Mouse (Mus musculus) midbrain, embryonic 13.5 days (tissue): ENCODE measurements around the gene Grik2. TPM values are rescaled to one million over a fixed set of nuclear protein-coding genes. Genes with fewer than 3 reads are reported as not detected.

Source experiments
- ATAC-seq: fragments of 200-750 bp; cut with Nextera tagmentation; 2 replicates; pipeline ENCODE4 v1.8.0; 2017; ENCODE audit warnings: mild to moderate bottlenecking, moderate TSS enrichment, moderate library complexity
- H3K27ac ChIP-seq: fragments of 300-500 bp; sonication (generic); 2 replicates; pipeline ENCODE4 v1.5.1; 2015; ENCODE audit warnings: inconsistent platforms, mild to moderate bottlenecking, moderate library complexity
- H3K27me3 ChIP-seq: fragments of 300-500 bp; sonication (generic); 2 replicates; pipeline ENCODE4 v1.6.1; 2015; ENCODE audit warnings: mild to moderate bottlenecking, inconsistent platforms
- H3K36me3 ChIP-seq: fragments of 300-500 bp; sonication (generic); 2 replicates; pipeline ENCODE4 v1.6.1; 2015; ENCODE audit warnings: mild to moderate bottlenecking, inconsistent platforms
- H3K4me1 ChIP-seq: fragments of 300-500 bp; sonication (generic); replicated peaks from 2 replicates; pipeline ENCODE4 v1.6.1; 2015; ENCODE audit warnings: inconsistent platforms
- H3K4me2 ChIP-seq: fragments of 300-500 bp; sonication (generic); replicated peaks from 2 replicates; pipeline ENCODE4 v1.6.1; 2015; ENCODE audit warnings: moderate library complexity, mild to moderate bottlenecking, inconsistent platforms
- H3K4me3 ChIP-seq: fragments of 300-500 bp; sonication (generic); replicated peaks from 2 replicates; pipeline ENCODE4 v1.5.1; 2015; ENCODE audit warnings: mild to moderate bottlenecking, inconsistent platforms
- H3K9ac ChIP-seq: fragments of 300-500 bp; sonication (generic); replicated peaks from 2 replicates; pipeline ENCODE4 v1.6.1; 2015; ENCODE audit warnings: mild to moderate bottlenecking, inconsistent platforms
- H3K9me3 ChIP-seq: fragments of 300-500 bp; sonication (generic); 2 replicates; pipeline ENCODE4 v1.6.1; 2016; ENCODE audit warnings: mild to moderate bottlenecking, inconsistent platforms
- WGBS: fragments of 180-500 bp; shearing (Covaris S2); methylation state at CpG from one replicate; pipeline ENCODE4 v1.1.7; 2015; 5-methylcytosine and 5-hydroxymethylcytosine counted together
- polyA plus RNA-seq: library from polyadenylated mRNA; unstranded; fragments of >200 nt; fragmentation: Nextera tagmentation; extraction: Ambion mirVana; gene quantifications from 2 replicates; pipeline ENCODE4 v1.2.1, GENCODE M21; 2015

Gene Grik2
- polyA plus RNA-seq, result 30.8 and 31.2 TPM in 2 replicates

GRCm38 (mm10) chr10:49788381-49788906, at the start of gene Grik2:
Gene Grik2 (minus strand): TSS chr10:49788766.
- Histone ChIP-seq H3K4me2 (peak within 1 kb of the TSS; percentile 58), H3K9ac (peak within 1 kb of the TSS; percentile 89), H3K36me3 (no peaks in the 10 kb centered on the region), H3K27me3 (no peaks in the 10 kb centered on the region), H3K27ac (peak within 1 kb of the TSS; percentile 93), H3K9me3 (no peaks in the 10 kb centered on the region), H3K4me1 (peaks cover 28% of the 10 kb centered on the region), H3K4me3 (peak within 1 kb of the TSS; percentile 77)
- peak; percentile 92 for ATAC-seq
- under 1% methylated on average over 40 of the region's 41 CpGs for WGBS

DNA sequence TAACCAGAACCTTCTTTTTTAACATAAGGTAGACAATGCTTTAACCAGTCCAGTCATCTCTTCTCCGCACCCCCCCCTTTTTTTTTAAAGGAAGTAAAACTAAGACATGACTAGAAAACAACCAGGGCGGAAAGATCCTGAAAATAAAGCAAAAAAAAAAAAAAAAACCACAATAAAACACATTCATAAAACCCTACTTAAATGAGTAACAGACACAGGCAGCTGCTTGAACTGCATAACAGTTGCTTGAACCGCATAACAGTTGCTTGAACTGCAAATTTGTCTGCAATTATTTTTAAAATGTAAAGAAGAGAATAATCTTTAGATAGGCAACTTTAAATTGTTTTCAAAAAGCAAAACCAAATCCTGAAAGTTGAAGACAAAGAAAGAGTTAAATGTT, 45.8 kb upstream of the Grik2 start:
- H3K4me3 ChIP-seq, result no peak overlapping the region
- H3K4me1 ChIP-seq, result no peaks in the 10 kb centered on the region
- H3K27ac ChIP-seq, result no peak overlapping the region
- no peak overlapping the region for H3K4me2 ChIP-seq
- ATAC-seq, result no peak
- no peaks in the 10 kb centered on the region for H3K36me3 ChIP-seq
- H3K9ac ChIP-seq, result no peak overlapping the region
- no peaks in the 10 kb centered on the region for H3K9me3 ChIP-seq
- WGBS, result 94% methylated on average over 3 of the region's 3 CpGs
- no peaks in the 10 kb centered on the region for H3K27me3 ChIP-seq

DNA sequence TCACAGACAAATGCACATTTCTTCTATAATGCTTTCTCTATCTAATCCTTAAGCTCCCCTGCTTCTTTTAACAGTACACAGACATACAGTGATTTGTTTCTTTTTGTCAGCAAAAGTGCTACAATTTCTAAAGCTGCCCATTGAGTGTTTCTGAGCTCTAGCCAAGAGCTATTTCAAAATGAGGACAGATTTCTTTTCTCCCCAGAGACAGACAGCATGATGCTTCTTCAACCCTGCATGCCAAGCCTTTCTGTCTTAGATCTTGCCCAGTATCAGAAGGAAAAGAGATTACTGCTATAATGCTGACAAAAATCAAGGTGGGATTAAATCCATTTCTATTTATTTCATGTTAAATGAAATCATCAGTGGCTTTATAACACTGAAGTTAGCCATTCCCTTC, 18.7 kb upstream of the Grik2 start:
- Histone ChIP-seq H3K27me3 (no peaks in the 10 kb centered on the region), H3K4me2 (no peak overlapping the region), H3K9me3 (no peaks in the 10 kb centered on the region), H3K9ac (no peak overlapping the region), H3K4me1 (no peaks in the 10 kb centered on the region), H3K4me3 (no peak overlapping the region), H3K36me3 (no peaks in the 10 kb centered on the region), H3K27ac (no peak overlapping the region)
- no peak for ATAC-seq

- Histone ChIP-seq H3K27ac (no peak overlapping the region), H3K4me2 (no peak overlapping the region), H3K4me3 (no peak overlapping the region), H3K4me1 (no peaks in the 10 kb centered on the region), H3K27me3 (no peaks in the 10 kb centered on the region), H3K9me3 (no peaks in the 10 kb centered on the region), H3K36me3 (no peaks in the 10 kb centered on the region), H3K9ac (no peak overlapping the region)
- ATAC-seq, result no peak
- 80% methylated on average over 1 of the region's 1 CpGs for WGBS
Measured at GRCm38 (mm10) chr10:49801001-49801400, 12.4 kb upstream of the Grik2 start.

GRCm38 (mm10) chr10:49794129-49794528, 5.6 kb upstream of the Grik2 start:
- Histone ChIP-seq H3K4me3 (no peak overlapping the region), H3K4me1 (peaks cover 15% of the 10 kb centered on the region), H3K27ac (no peak overlapping the region), H3K9ac (no peak overlapping the region), H3K9me3 (no peaks in the 10 kb centered on the region), H3K36me3 (no peaks in the 10 kb centered on the region), H3K27me3 (no peaks in the 10 kb centered on the region), H3K4me2 (no peak overlapping the region)
- no peak for ATAC-seq

DNA sequence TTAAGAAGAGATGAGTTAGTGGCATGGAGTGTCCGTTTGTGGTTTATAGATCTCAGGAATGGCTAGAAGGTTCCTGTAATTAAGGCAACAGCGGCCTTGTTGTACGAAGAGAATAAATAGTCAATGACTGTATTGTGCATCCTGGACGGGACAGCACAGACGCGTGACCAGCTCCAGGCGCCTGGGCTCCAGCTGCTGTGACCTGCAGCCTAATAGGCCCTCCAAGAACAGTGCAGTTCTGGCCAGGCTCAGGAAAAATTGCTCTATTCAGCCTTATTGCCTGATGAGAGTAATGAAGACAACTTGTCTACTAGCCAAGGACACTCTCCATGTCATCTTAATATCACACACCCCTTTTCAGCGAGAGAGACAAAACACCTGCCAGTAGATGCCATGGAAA, 1.8 kb upstream of the Grik2 start:
- Histone ChIP-seq H3K4me1 (peaks cover 22% of the 10 kb centered on the region), H3K9ac (no peak overlapping the region), H3K4me3 (no peak overlapping the region), H3K36me3 (no peaks in the 10 kb centered on the region), H3K9me3 (no peaks in the 10 kb centered on the region), H3K27ac (no peak overlapping the region), H3K4me2 (no peak overlapping the region), H3K27me3 (no peaks in the 10 kb centered on the region)
- 43% methylated on average over 8 of the region's 8 CpGs for WGBS
- peak; percentile 19; the same call in 1 of the 2 replicates for ATAC-seq

DNA sequence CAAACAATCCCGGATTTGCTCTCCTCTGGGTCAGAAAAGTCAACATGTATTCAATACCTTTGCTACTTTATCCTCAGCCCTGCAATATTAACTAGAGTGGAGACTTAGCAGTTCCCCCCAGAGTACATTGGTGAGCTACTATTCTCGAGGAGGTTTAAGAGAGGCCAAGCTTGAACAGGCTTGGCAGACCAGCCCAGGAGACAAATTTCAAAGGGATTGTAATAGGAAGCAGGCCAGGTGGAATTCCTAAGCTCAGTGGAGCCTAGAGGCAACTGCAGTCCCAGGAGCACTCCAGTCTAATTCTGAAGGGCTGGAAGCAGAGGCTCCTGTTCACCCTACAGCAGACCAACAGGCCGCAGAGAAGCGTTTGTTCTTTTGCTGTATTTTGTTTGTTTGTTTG, 1.1 kb upstream of the Grik2 start:
- ATAC-seq, result no peak
- Histone ChIP-seq H3K4me2 (peak overlapping the region; percentile 58), H3K4me1 (peaks cover 22% of the 10 kb centered on the region), H3K27me3 (no peaks in the 10 kb centered on the region), H3K9ac (no peak overlapping the region), H3K9me3 (no peaks in the 10 kb centered on the region), H3K36me3 (no peaks in the 10 kb centered on the region), H3K4me3 (0 out of 2 replicates have a peak overlapping the region, but pooled peaks have one; percentile 77), H3K27ac (no peak overlapping the region)
- WGBS, result 39% methylated on average over 4 of the region's 4 CpGs

DNA sequence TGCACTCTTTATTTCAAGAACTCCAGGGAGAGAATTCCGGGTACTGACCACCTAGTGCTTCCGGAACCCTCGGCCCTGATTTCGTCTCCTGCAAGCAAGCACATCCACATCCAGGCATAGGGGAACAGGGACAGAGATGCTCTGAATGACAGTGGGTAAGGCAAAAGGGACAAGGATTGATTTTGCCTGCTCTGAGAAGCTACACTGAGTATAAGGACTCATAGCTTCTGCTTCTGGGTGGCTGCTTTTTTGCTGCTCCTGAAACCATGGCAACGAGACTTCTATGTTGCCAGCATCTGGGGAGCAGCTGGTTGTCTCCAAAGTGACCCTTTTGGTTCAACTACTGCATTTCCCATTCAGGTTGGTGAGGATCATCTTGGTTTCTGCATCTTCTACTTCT, 348 bp upstream of the Grik2 start:
- 8% methylated on average over 5 of the region's 5 CpGs for WGBS

GRCm38 (mm10) chr10:49786630-49787029, 1.9 kb downstream of the Grik2 start:
- WGBS, result 26% methylated on average over 3 of the region's 3 CpGs
- Histone ChIP-seq H3K4me3 (peak overlapping the region; percentile 77), H3K9ac (peak overlapping the region; percentile 58), H3K4me1 (peaks cover 35% of the 10 kb centered on the region), H3K27ac (no peak overlapping the region), H3K4me2 (peak overlapping the region; percentile 53), H3K36me3 (no peaks in the 10 kb centered on the region), H3K27me3 (no peaks in the 10 kb centered on the region), H3K9me3 (no peaks in the 10 kb centered on the region)
- no peak for ATAC-seq

More for the DNA sequence above, 348 bp upstream of the Grik2 start:
- peaks cover 23% of the 10 kb centered on the region for H3K4me1 ChIP-seq
- no peaks in the 10 kb centered on the region for H3K9me3 ChIP-seq
- no peaks in the 10 kb centered on the region for H3K27me3 ChIP-seq
- peak overlapping the region; percentile 58 for H3K4me2 ChIP-seq
- peak overlapping the region; percentile 89 for H3K9ac ChIP-seq
- H3K4me3 ChIP-seq, result peak overlapping the region; percentile 77
- peak overlapping the region; percentile 93 for H3K27ac ChIP-seq
- ATAC-seq, result no peak; the same call in 1 of the 2 replicates
- no peaks in the 10 kb centered on the region for H3K36me3 ChIP-seq

- peaks cover 45% of the 10 kb centered on the region for H3K4me1 ChIP-seq
- peak overlapping the region; percentile 44; the same call in 1 of the 2 replicates for H3K9ac ChIP-seq
- no peaks in the 10 kb centered on the region for H3K27me3 ChIP-seq
- no peak overlapping the region for H3K27ac ChIP-seq
- no peaks in the 10 kb centered on the region for H3K36me3 ChIP-seq
- peak overlapping the region; percentile 31 for H3K4me3 ChIP-seq
- H3K9me3 ChIP-seq, result no peaks in the 10 kb centered on the region
- no peak for ATAC-seq
- 37% methylated on average over 2 of the region's 2 CpGs for WGBS
- H3K4me2 ChIP-seq, result peak overlapping the region; percentile 50
Measured at GRCm38 (mm10) chr10:49785477-49785876, 3.1 kb downstream of the Grik2 start.

DNA sequence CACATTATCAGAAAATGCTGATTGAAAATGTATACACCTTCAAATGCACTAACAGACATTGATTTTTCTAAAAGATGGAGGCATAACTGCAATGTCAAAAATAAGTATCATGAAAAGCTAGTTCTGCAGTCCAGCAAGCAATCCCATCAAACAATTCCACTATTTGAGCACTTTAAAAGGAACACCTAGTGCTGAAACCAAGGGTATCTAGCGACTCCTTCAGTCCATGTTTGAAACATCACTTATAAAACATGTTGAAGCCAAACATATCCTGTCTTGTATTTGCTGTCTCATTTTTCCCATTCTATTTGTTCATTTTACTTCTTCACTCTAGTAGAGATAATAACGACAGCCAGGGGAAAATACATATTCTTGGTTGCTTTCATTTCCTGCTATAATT, 3.7 kb downstream of the Grik2 start:
- ATAC-seq, result no peak
- Histone ChIP-seq H3K9ac (no peak overlapping the region), H3K4me1 (peaks cover 45% of the 10 kb centered on the region), H3K36me3 (no peaks in the 10 kb centered on the region), H3K27me3 (no peaks in the 10 kb centered on the region), H3K4me2 (peak overlapping the region; percentile 50), H3K9me3 (no peaks in the 10 kb centered on the region), H3K4me3 (peak overlapping the region; percentile 31), H3K27ac (no peak overlapping the region)
- 14% methylated on average over 2 of the region's 2 CpGs for WGBS

DNA sequence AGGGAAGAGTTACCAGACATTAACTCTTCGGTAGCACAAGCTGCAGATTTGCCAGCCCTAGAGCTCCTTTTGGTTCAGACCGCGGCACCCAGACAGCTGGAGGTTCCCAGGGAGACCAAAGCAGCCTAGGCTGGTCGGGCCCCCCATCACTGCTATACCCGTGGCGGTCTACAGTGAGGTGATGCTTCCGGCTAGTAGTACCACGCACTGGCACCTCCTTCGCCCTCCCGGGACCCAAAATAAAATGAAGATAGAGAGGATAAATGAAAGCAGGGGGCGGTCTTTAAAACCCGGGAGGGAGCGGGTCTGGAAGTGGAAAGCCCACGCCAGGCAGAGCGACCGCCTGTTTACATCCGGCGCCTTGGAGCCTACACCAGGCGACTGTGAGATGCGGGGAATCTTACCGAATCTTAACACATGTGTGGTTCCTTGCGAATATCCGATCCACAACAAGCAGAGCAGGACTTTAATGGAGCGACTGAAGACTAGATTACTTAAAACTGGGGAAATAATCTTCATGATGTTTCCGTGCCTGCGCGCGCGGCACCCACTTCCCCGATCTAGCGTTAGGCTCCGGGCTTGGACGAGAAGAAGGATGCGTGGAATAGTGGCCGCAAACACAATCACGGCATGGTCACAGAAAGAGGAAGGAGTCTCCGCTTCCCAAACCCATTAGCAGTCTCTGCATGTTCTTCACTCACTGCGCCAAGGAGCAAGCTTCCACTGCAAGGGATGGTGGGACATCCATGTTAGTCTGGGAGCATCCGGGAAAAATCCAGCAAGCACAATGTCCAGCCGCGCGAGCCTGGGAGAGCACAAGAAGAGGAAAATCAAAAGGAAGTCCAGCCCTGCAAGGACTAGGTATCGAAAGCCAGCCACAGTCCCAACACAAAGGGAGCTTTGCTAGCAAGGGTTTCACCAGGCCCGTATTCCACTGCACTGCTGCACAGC, 5.5 kb downstream of the Grik2 start:
- Histone ChIP-seq H3K4me2 (peak overlapping the region; percentile 79), H3K27ac (peak overlapping the region; percentile 93), H3K4me1 (peaks cover 52% of the 10 kb centered on the region), H3K4me3 (peak overlapping the region; percentile 65), H3K9ac (peak overlapping the region; percentile 82), H3K36me3 (no peaks in the 10 kb centered on the region), H3K9me3 (no peaks in the 10 kb centered on the region), H3K27me3 (no peaks in the 10 kb centered on the region)
- peak; percentile 87 for ATAC-seq
- WGBS, result under 1% methylated on average over 44 of the region's 44 CpGs
